Mouse (Mus musculus): ENCODE data around the gene Tnfrsf8.
A peak's percentile ranks its signal among the peaks of the same experiment; 100 is the strongest.

Tnfrsf8 gene

GRCm38 (mm10) chr4:145264761-145265160 lies 50.2 kb downstream of the Tnfrsf8 start:
- DNase-seq = no peak

- no peak for DNase-seq
These were observed 51.4 kb downstream of the Tnfrsf8 start for GRCm38 (mm10) chr4:145263583-145263982.

- no peak for DNase-seq
These were observed 54.2 kb downstream of the Tnfrsf8 start for GRCm38 (mm10) chr4:145260802-145261201.

- DNase-seq = no peak
These were observed 57.1 kb downstream of the Tnfrsf8 start for GRCm38 (mm10) chr4:145257751-145258434.

GRCm38 (mm10) chr4:145256144-145256543 lies 58.8 kb downstream of the Tnfrsf8 start:
- no peak for DNase-seq

- no peak for DNase-seq
These were observed 60.5 kb downstream of the Tnfrsf8 start for GRCm38 (mm10) chr4:145254418-145254817.

GRCm38 (mm10) chr4:145252611-145253010 lies 62.4 kb downstream of the Tnfrsf8 start:
- DNase-seq = no peak

- DNase-seq = no peak
These were observed 63.4 kb downstream of the Tnfrsf8 start for GRCm38 (mm10) chr4:145251546-145251945.

GRCm38 (mm10) chr4:145250002-145250401 lies 65.0 kb downstream of the Tnfrsf8 start:
- DNase-seq = no peak

- no peak for DNase-seq
These were observed 67.4 kb downstream of the Tnfrsf8 start for GRCm38 (mm10) chr4:145247556-145247955.

- DNase-seq = no peak
These were observed 68.6 kb downstream of the Tnfrsf8 start, which contains the start of gene Tnfrsf1b for GRCm38 (mm10) chr4:145246173-145247011. Gene Tnfrsf1b, minus strand, starts transcription at chr4:145246870.

- no peak for DNase-seq
These were observed 69.4 kb downstream of the Tnfrsf8 start for GRCm38 (mm10) chr4:145245581-145245980.

GRCm38 (mm10) chr4:145244676-145245075 lies 70.3 kb downstream of the Tnfrsf8 start:
- DNase-seq = no peak

- no peak for DNase-seq
These were observed 72.1 kb downstream of the Tnfrsf8 start for GRCm38 (mm10) chr4:145242719-145243350.

- no peak for DNase-seq
These were observed 74.2 kb downstream of the Tnfrsf8 start for GRCm38 (mm10) chr4:145240723-145241231.

GRCm38 (mm10) chr4:145239049-145239830 lies 75.7 kb downstream of the Tnfrsf8 start:
- peak; percentile 13 for DNase-seq

- no peak for DNase-seq
These were observed 78.9 kb downstream of the Tnfrsf8 start for GRCm38 (mm10) chr4:145236027-145236426.

- DNase-seq = no peak
These were observed 81.3 kb downstream of the Tnfrsf8 start for GRCm38 (mm10) chr4:145233487-145234228.

GRCm38 (mm10) chr4:145231732-145232131 lies 83.2 kb downstream of the Tnfrsf8 start:
- DNase-seq = no peak

- no peak for DNase-seq
These were observed 84.3 kb downstream of the Tnfrsf8 start for GRCm38 (mm10) chr4:145230647-145231046.

GRCm38 (mm10) chr4:145229524-145230163 lies 85.3 kb downstream of the Tnfrsf8 start:
- DNase-seq = no peak

Data from cerebellum, adult 11-12 months (tissue).